Mouse (Mus musculus): ENCODE results near the gene Tmem177. TPM values are rescaled to one million over a fixed set of nuclear protein-coding genes. Genes with fewer than 3 reads are reported as not detected.

The Tmem177 gene
- total and polyA plus RNA-seq, 2 experiments from 2014 or later: 3.5 to 5.7 TPM

DNA sequence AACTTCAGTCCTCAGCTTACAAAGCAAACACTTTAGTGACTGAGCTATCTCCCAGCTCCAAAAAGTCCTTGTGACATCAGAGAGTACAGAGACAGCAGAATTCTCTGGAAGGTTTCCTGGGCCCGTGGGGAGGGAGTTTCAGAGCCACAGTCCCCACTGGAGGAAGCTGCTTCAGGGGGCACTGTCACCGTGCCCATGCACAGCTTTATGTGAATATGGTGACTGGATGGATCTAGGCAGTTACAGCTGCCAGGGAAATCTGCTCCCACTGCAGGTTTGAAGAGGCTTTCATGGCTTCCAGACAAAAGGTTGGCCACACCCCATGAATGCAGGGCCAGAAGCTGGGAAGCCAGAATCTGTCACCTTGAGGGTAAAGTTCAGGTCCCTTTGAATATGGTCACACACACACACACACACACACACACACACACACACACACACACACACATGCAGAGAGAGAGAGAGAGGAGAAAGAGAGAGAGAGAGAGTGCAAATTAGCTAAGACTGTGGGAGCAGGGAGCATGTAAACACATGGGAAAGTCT is 5.7 kb downstream of the Tmem177 start:
- Histone ChIP-seq H3K9ac (replicated peaks; ENCODE audit: low read length, poor library complexity, severe bottlenecking) (no peak overlapping the region), H3K4me3 (ENCODE audit: low read depth, low read length) (no peak overlapping the region), H3K9me3 (ENCODE audit: low read length) (no peaks in the 10 kb centered on the region), H3K36me3 (ENCODE audit: insufficient read depth, low read length) (0 out of 2 replicates have a peak, but pooled peaks cover 4% of the 10 kb centered on the region), H3K27me3 (ENCODE audit: insufficient read depth, low read length) (no peaks in the 10 kb centered on the region), H3K27ac (ENCODE audit: low read depth, low read length) (no peak overlapping the region), H3K4me2 (ENCODE audit: low read depth, low read length, poor library complexity, severe bottlenecking) (no peak overlapping the region), H3K4me1 (ENCODE audit: insufficient read depth, low read length) (0 out of 2 replicates have a peak, but pooled peaks cover 3% of the 10 kb centered on the region)
- ATAC-seq (ENCODE audit: low FRiP score): no peak
- no peak for TF ChIP-seq CTCF (IDR thresholded peaks at IDR 0.05)
- DNase-seq (ENCODE audit: low spot score): no peak
- WGBS: 72% methylated on average over 2 of the region's 2 CpGs

DNA sequence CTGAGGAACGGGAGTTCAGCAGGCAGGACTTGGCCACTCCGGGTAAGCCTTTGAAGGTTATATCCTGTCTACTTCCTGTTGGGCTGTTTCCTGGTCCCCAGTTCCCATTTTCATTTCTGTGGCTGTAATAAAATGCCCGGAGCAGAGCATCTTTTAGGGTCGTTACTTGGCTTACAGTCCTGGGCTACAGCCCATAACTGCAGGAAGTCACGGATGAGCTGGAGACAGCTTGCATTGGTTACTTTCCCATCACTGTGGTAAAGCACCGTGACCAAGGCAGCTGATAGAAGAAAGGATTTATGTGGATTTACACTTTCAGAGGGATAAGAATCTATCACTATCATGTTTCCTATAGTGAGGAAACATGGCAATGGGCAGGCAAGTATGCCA is 9.8 kb downstream of the Tmem177 start:
- 46% methylated on average over 6 of the region's 6 CpGs for WGBS
- Histone ChIP-seq H3K27me3 (ENCODE audit: insufficient read depth, low read length) (no peaks in the 10 kb centered on the region), H3K27ac (ENCODE audit: low read depth, low read length) (no peak overlapping the region), H3K4me2 (ENCODE audit: low read depth, low read length, poor library complexity, severe bottlenecking) (no peak overlapping the region), H3K9me3 (ENCODE audit: low read length) (no peaks in the 10 kb centered on the region), H3K36me3 (ENCODE audit: insufficient read depth, low read length) (no peaks in the 10 kb centered on the region), H3K9ac (replicated peaks; ENCODE audit: low read length, poor library complexity, severe bottlenecking) (no peak overlapping the region), H3K4me1 (ENCODE audit: insufficient read depth, low read length) (no peaks in the 10 kb centered on the region), H3K4me3 (ENCODE audit: low read depth, low read length) (no peak overlapping the region)
- ATAC-seq (ENCODE audit: low FRiP score) (no peak), DNase-seq (ENCODE audit: low spot score) (peak; percentile 49)
- TF ChIP-seq CTCF (IDR thresholded peaks at IDR 0.05): no peak

DNA sequence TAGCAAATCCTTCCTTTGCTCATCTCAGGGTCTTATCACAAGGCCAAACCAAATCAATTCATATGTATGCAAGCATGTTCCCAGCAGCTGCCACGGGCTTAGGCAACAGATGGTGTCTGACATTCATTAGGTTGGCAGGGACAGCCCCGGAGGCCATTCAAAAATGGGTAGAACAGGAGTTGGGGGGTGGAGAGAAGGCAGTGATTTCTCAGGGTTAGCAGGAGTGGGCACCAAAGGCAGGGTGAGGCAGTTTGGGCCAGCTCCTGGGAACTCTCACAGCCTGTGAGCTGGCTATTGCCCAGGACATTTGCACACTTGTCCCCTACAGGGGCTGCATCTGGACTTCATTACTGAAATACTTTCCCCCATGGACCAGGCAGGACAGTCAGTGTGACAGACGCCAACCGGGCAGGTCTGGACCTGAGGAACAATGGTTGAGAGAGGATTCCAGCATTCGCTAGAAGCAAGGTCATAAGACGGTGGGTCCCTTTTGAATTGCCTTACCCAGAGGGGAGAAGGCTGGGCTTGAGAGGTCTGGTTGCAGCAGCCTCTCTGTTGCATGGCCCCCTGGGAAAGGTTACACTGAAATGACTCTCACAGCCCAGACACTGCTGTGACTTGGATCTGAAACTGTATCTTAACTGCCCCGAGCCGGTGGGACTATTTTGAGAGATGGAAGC is 10.3 kb downstream of the Tmem177 start:
- H3K9me3 ChIP-seq (ENCODE audit: low read length): no peaks in the 10 kb centered on the region
- H3K27me3 ChIP-seq (ENCODE audit: insufficient read depth, low read length): no peaks in the 10 kb centered on the region
- no peaks in the 10 kb centered on the region for H3K4me1 ChIP-seq (ENCODE audit: insufficient read depth, low read length)
- TF ChIP-seq CTCF (IDR thresholded peaks at IDR 0.05): no peak
- no peak overlapping the region for H3K4me3 ChIP-seq (ENCODE audit: low read depth, low read length)
- H3K27ac ChIP-seq (ENCODE audit: low read depth, low read length): no peak overlapping the region
- no peak overlapping the region for H3K4me2 ChIP-seq (ENCODE audit: low read depth, low read length, poor library complexity, severe bottlenecking)
- H3K36me3 ChIP-seq (ENCODE audit: insufficient read depth, low read length): no peaks in the 10 kb centered on the region
- no peak overlapping the region for H3K9ac ChIP-seq (replicated peaks; ENCODE audit: low read length, poor library complexity, severe bottlenecking)
- DNase-seq (ENCODE audit: low spot score) (peak; percentile 77), ATAC-seq (ENCODE audit: low FRiP score) (peak; percentile 45; the same call in 1 of the 2 replicates)
- 23% methylated on average over 8 of the region's 8 CpGs for WGBS

DNA sequence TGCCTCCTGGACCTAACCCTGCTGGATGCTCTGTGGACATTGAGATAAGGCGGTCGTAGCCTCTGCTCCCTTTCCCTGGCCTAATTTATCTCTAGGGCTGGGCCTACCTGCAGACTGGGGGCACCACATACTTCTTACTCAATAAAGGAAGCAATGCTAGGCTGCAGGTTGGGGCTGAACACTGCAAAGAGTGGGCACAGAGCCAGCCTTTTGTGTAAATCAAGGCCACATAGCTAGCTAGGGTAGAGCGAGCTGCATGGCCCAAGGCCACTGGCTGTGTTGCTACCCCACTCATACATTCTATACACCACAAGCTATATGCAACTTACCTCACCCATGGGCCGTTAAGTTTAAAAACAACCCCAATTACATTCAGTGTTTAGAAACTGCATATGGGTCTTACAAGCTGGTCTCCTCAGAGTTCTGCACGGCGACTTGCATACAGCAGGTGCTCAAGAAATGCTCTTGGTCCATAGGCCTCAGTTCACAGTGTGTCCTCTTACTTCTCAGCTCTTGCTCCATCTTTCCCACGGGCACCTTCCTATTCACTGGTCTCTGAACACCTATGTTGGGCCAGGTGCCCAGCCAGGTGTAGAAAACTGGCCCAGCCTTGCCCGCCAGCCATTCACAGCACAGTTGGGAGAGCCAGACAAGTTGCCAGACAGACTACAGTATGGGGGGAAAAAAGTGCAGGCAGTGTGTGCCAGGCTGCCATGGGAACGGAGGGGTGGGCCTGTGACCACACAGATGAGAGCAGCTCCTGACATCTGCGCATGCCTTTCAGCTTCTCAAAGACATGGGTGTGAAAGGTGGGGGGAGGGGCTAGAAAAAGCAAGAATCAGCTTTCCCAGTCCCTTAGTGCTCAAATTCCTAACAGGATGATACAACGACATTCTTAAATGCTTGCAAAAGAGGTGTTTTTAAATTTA is 13.5 kb downstream of the Tmem177 start:
- no peak for TF ChIP-seq CTCF (IDR thresholded peaks at IDR 0.05)
- Histone ChIP-seq H3K4me3 (ENCODE audit: low read depth, low read length) (no peak overlapping the region), H3K9me3 (ENCODE audit: low read length) (no peaks in the 10 kb centered on the region), H3K27ac (ENCODE audit: low read depth, low read length) (no peak overlapping the region), H3K9ac (replicated peaks; ENCODE audit: low read length, poor library complexity, severe bottlenecking) (no peak overlapping the region), H3K36me3 (ENCODE audit: insufficient read depth, low read length) (no peaks in the 10 kb centered on the region), H3K27me3 (ENCODE audit: insufficient read depth, low read length) (no peaks in the 10 kb centered on the region), H3K4me2 (ENCODE audit: low read depth, low read length, poor library complexity, severe bottlenecking) (no peak overlapping the region), H3K4me1 (ENCODE audit: insufficient read depth, low read length) (no peaks in the 10 kb centered on the region)
- WGBS: 78% methylated on average over 11 of the region's 11 CpGs
- no peak for ATAC-seq (ENCODE audit: low FRiP score)
- peak; percentile 78 for DNase-seq (ENCODE audit: low spot score)

DNA sequence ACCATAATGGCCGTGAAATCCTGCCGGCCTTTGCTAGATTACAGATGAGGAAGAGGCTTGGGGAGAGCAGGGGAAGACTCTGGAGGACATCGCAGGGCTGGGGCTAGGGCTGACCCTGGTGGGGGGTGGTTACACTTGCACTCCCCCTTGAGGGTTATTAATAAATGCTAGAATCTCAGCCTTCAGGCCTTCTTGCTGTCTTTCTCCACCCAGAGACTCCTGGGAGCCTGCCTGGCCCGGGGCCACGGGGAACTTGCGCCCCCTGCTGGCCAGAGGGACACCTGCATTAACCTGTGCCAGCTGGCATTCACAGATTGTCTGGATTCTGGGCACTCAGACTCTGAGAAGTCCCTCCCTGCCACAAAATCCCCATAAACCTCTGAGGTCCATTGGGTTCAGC is 18.1 kb downstream of the Tmem177 start:
- Histone ChIP-seq H3K27ac (ENCODE audit: low read depth, low read length) (no peak overlapping the region), H3K9ac (replicated peaks; ENCODE audit: low read length, poor library complexity, severe bottlenecking) (no peak overlapping the region), H3K4me2 (ENCODE audit: low read depth, low read length, poor library complexity, severe bottlenecking) (no peak overlapping the region), H3K4me1 (ENCODE audit: insufficient read depth, low read length) (no peaks in the 10 kb centered on the region), H3K36me3 (ENCODE audit: insufficient read depth, low read length) (no peaks in the 10 kb centered on the region), H3K27me3 (ENCODE audit: insufficient read depth, low read length) (no peaks in the 10 kb centered on the region), H3K4me3 (ENCODE audit: low read depth, low read length) (no peak overlapping the region), H3K9me3 (ENCODE audit: low read length) (no peaks in the 10 kb centered on the region)
- DNase-seq (ENCODE audit: low spot score) (peak; percentile 74), ATAC-seq (ENCODE audit: low FRiP score) (peak; percentile 43; the same call in 1 of the 2 replicates)
- 26% methylated on average over 6 of the region's 6 CpGs for WGBS
- peak; percentile 80 for TF ChIP-seq CTCF (IDR thresholded peaks at IDR 0.05)
